Mouse (Mus musculus) limb, embryonic 14.5 days (tissue): Measurements from ENCODE around the gene Asxl2. TPM values are rescaled to one million over a fixed set of nuclear protein-coding genes. Genes with fewer than 3 reads are reported as not detected.

ENCODE experiments used
- ATAC-seq: fragments of 200-750 bp; cut with Nextera tagmentation; 2 replicates; pipeline ENCODE4 v1.8.0; 2017; ENCODE audit warnings: low read depth, moderate number of reproducible peaks, moderate TSS enrichment; ENCODE audit not compliant: low FRiP score
- DNase-seq: peaks from one replicate; pipeline ENCODE4 v3.0.0-alpha.2; 2015; ENCODE audit warnings: low spot score
- H3K27ac ChIP-seq: fragments of 300-500 bp; sonication (generic); replicated peaks from 2 replicates; pipeline ENCODE4 v1.5.1; 2014; ENCODE audit warnings: low read depth, mild to moderate bottlenecking, low read length, moderate library complexity, mixed read lengths
- H3K27me3 ChIP-seq: fragments of 300-500 bp; sonication (generic); 2 replicates; pipeline ENCODE4 v1.6.1; 2014; ENCODE audit warnings: low read length, mixed read lengths; ENCODE audit not compliant: control insufficient read depth, insufficient read depth
- H3K36me3 ChIP-seq: fragments of 300-500 bp; sonication (generic); 2 replicates; pipeline ENCODE4 v1.6.1; 2014; ENCODE audit warnings: mild to moderate bottlenecking, low read length, moderate library complexity, mixed read lengths; ENCODE audit not compliant: control insufficient read depth, insufficient read depth
- H3K4me1 ChIP-seq: fragments of 300-500 bp; sonication (generic); 2 replicates; pipeline ENCODE4 v1.6.1; 2014; ENCODE audit warnings: antibody characterized with exemption, low read length, mixed read lengths; ENCODE audit not compliant: control insufficient read depth, insufficient read depth
- H3K4me2 ChIP-seq: fragments of 300-500 bp; sonication (generic); replicated peaks from 2 replicates; pipeline ENCODE4 v1.6.1; 2014; ENCODE audit warnings: low read depth, mild to moderate bottlenecking, low read length, moderate library complexity; ENCODE audit not compliant: severe bottlenecking
- H3K4me3 ChIP-seq: fragments of 300-500 bp; sonication (generic); replicated peaks from 2 replicates; pipeline ENCODE4 v1.5.1; 2014; ENCODE audit warnings: low read length
- H3K9ac ChIP-seq: fragments of 300-500 bp; sonication (generic); 2 replicates; pipeline ENCODE4 v1.6.1; 2014; ENCODE audit warnings: mild to moderate bottlenecking, low read depth, low read length, moderate library complexity; ENCODE audit not compliant: severe bottlenecking
- H3K9me3 ChIP-seq: fragments of 300-500 bp; sonication (generic); 2 replicates; pipeline ENCODE4 v1.6.1; 2016; ENCODE audit warnings: low read length; ENCODE audit not compliant: control insufficient read depth
- POLR2A ChIP-seq: fragments of 200-500 bp; IDR thresholded peaks from 2 replicates; pipeline ENCODE4 v1.8.0; 2012; ENCODE audit warnings: inconsistent platforms, mild to moderate bottlenecking, moderate library complexity, borderline replicate concordance; ENCODE audit not compliant: insufficient read depth, insufficient read length; ENCODE audit errors: extremely low read depth
- WGBS: fragments of 180-500 bp; shearing (Covaris S2); extraction: QIAGEN DNeasy Blood & Tissue Kit; methylation state at CpG from one replicate; pipeline ENCODE4 v1.1.7; 2014; 5-methylcytosine and 5-hydroxymethylcytosine counted together
- polyA plus RNA-seq, 2 experiments: library from polyadenylated mRNA; depleted of rRNA in 1 of 2; stranded (reverse) in 1 of 2; unstranded in 1 of 2; fragments of >200 nt; fragmentation: Nextera tagmentation in 1 of 2; extraction: Ambion mirVana in 1 of 2; gene quantifications; 2 replicates each; pipeline versions ENCODE4 v1.2.1 to v1.2.3; 2012 to 2014

Gene Asxl2
- polyA plus RNA-seq (2012; rRNA removed): 13.1 and 13.6 TPM in 2 replicates
- polyA plus RNA-seq (2014; fragmentation: Nextera tagmentation; extraction: Ambion mirVana): 14.7 TPM in 2 replicates

DNA sequence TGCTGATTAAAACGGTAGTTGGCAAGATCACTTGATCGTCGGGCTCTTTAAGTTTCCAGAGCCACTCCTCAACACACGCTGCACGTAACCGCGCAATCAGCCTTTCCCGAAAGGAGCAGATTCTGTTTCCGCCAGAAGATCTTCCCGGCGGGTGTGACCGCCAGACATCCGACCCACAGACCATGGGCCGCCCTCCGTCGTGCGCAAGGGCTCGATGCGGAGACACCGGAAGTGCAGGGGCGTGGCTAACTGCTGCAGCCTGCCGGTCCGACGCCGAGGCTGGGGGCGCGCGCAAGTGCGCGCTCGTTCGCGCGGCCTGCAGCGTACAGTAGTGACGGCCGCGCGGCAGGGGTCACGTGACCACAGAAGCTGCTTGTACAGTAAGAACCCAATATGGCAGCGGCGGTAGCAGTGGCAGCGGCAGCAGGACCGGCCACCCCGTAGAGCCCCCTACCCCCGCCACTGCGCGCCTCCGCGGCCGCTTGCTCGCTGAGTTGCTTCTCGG, at the start of gene Asxl2:
Asxl2 (plus strand) TSS at position 328 of the 505 bp plus-strand sequence.
- WGBS: under 1% methylated on average over 51 of the region's 53 CpGs
- peak within 1 kb of the TSS; percentile 98 for H3K4me3 ChIP-seq

DNA sequence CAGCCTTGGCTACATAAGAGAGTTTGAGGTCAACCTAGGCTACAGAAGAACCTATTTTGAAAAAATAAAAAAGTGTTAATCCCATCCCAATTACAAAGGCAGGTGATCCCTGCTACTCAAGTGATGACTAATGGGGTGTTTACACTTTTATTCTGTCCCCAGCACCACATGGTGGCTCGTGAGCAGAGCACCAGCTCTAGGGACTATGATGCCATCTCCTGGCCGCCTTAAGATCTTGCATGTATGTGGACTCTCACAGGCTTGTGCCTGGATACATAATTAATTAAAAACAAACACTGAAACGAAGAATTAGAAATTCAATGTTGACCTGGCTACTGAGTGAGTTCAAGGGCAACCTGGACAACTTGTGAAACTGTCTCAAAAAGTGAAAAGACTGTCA, 49.5 kb upstream of the Asxl2 start:
- H3K9ac ChIP-seq: no peak overlapping the region
- DNase-seq (no peak), ATAC-seq (no peak)
- no peaks in the 10 kb centered on the region for H3K27me3 ChIP-seq
- no peak overlapping the region for H3K27ac ChIP-seq
- no peak overlapping the region for H3K4me3 ChIP-seq
- no peaks in the 10 kb centered on the region for H3K4me1 ChIP-seq
- TF ChIP-seq POLR2A: no peak
- peaks cover 23% of the 10 kb centered on the region for H3K36me3 ChIP-seq
- no peaks in the 10 kb centered on the region for H3K9me3 ChIP-seq
- 20% methylated on average over 3 of the region's 3 CpGs for WGBS
- H3K4me2 ChIP-seq: no peak overlapping the region

More for the DNA sequence above, at the start of gene Asxl2:
- Histone ChIP-seq H3K9ac (peak within 1 kb of the TSS; percentile 91), H3K4me1 (peaks cover 9% of the 10 kb centered on the region; the same call in 1 of the 2 replicates), H3K27me3 (no peaks in the 10 kb centered on the region), H3K9me3 (no peaks in the 10 kb centered on the region), H3K27ac (peak within 1 kb of the TSS; percentile 94), H3K4me2 (peak within 1 kb of the TSS; percentile 56), H3K36me3 (peaks cover 4% of the 10 kb centered on the region; the same call in 1 of the 2 replicates)
- peak; percentile 71; the same call in 1 of the 2 replicates for TF ChIP-seq POLR2A
- DNase-seq: peak; percentile 98
- ATAC-seq: peak; percentile 94

DNA sequence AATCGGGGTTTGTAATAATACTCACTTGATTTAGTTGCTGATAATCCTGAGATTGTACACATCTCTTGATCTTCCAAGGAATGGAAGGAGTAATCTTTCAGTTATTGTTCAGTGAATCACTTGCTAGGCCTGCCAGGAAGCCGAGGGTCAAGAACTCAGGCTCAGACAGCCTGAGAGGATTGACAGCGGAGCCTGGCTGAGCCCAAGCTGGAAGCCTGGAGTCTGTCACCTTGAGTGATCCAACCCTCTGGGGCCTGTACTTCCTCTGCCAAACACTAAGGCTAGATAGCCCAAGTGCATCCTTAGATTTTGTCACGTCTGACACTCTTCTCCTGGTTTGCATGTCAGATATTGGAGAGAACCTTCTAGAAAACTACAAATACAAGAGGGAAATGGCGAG, 48.9 kb upstream of the Asxl2 start:
- 80% methylated on average over 5 of the region's 5 CpGs for WGBS

DNA sequence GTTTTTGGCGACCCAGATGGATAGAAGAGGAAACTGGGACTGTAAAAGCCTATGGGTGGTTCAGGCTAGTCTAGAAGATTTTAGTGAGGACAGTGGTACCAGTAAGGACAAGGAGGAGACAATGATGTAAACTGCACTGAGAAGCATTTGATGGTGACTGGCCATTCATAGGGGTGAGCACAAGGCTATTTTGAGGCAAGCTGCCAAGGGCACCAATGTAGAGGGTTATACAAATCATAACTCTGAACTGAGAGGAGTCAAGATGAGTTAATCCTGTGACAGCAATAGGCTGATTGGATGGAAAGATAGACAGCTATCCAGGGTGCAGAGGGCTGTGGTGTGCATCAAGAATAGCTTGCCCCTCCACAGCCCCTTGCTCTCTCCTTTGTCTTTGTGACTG, 41.8 kb upstream of the Asxl2 start:
- H3K27ac ChIP-seq: no peak overlapping the region
- no peak overlapping the region for H3K4me3 ChIP-seq
- ATAC-seq (no peak), DNase-seq (no peak)
- H3K27me3 ChIP-seq: no peaks in the 10 kb centered on the region
- H3K9ac ChIP-seq: no peak overlapping the region
- peaks cover 59% of the 10 kb centered on the region for H3K36me3 ChIP-seq
- H3K4me2 ChIP-seq: no peak overlapping the region
- 77% methylated on average over 1 of the region's 1 CpGs for WGBS
- no peaks in the 10 kb centered on the region for H3K9me3 ChIP-seq
- TF ChIP-seq POLR2A: no peak
- no peaks in the 10 kb centered on the region for H3K4me1 ChIP-seq

More for the DNA sequence above, 48.9 kb upstream of the Asxl2 start:
- no peak for TF ChIP-seq POLR2A
- Histone ChIP-seq H3K9me3 (no peaks in the 10 kb centered on the region), H3K4me3 (no peak overlapping the region), H3K9ac (no peak overlapping the region), H3K27ac (no peak overlapping the region), H3K36me3 (peaks cover 28% of the 10 kb centered on the region), H3K4me2 (no peak overlapping the region), H3K27me3 (no peaks in the 10 kb centered on the region), H3K4me1 (no peaks in the 10 kb centered on the region)
- ATAC-seq (no peak), DNase-seq (no peak)

DNA sequence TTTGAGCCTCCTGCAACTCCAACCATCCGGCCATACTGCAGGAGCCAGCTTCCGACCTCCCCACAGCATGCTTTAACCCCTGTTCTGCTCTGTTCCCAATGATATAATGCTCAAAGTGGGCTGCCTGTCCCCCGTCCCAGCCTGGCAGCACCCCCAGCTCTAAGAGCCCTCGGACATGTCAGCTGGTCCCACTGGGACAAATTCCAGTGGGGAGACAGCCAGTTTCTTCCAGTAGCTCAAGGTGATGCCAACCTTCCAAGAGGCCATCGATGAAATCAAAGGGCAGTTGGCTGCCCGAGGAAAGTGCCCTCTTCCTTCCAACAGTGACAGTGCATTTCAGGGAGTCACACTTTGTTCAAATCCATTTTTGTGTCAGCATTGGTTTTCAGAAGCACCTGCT, 41.4 kb upstream of the Asxl2 start:
- DNase-seq (no peak), ATAC-seq (no peak)
- H3K27ac ChIP-seq: no peak overlapping the region
- 86% methylated on average over 6 of the region's 6 CpGs for WGBS
- peaks cover 63% of the 10 kb centered on the region for H3K36me3 ChIP-seq
- H3K4me3 ChIP-seq: no peak overlapping the region
- H3K27me3 ChIP-seq: no peaks in the 10 kb centered on the region
- H3K9ac ChIP-seq: no peak overlapping the region
- TF ChIP-seq POLR2A: no peak
- H3K4me2 ChIP-seq: no peak overlapping the region
- H3K4me1 ChIP-seq: no peaks in the 10 kb centered on the region
- H3K9me3 ChIP-seq: no peaks in the 10 kb centered on the region
